Mouse (Mus musculus): ENCODE measurements at regions not wholly inside any gene's neighbourhood (a gene's known extent, or its start where the extent isn't known, plus 50 kb on each side); places are given as distances from the start of the nearest gene placed in this dataset.

DNA sequence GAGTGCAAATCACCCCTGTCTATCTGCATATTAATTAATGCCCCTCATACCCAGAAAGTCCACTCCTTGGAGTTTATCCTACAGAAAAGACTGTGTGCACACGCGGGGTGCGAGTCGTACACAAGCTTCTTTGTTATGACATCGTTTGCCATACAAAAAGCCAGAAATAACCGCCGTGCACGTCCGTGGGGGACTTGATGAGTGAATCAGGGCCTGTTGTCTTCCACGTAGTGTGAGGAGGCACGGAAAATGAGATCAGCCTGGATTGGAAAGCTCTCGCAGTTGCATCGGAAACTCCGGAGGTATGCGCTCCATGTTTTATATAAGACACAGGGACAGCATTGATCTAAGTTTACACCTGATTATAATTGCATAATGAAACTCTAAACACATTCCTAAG, 120.3 kb downstream of the Etnk1 start:
- Histone ChIP-seq H3K36me3 (ENCODE audit: control insufficient read depth, insufficient read depth, low read length) (no peaks in the 10 kb centered on the region), H3K27me3 (ENCODE audit: control insufficient read depth, insufficient read depth, low read length) (no peaks in the 10 kb centered on the region), H3K4me1 (ENCODE audit: control insufficient read depth, insufficient read depth, low read length) (no peaks in the 10 kb centered on the region), H3K9me3 (ENCODE audit: control insufficient read depth, low read length) (no peaks in the 10 kb centered on the region), H3K4me2 (no peak overlapping the region), H3K9ac (ENCODE audit: low read length) (no peak overlapping the region), H3K4me3 (ENCODE audit: low read depth, low read length) (no peak overlapping the region), H3K27ac (ENCODE audit: low read depth, low read length) (no peak overlapping the region)
- DNase-seq (ENCODE audit: low spot score, missing footprints) = no peak
- no peak for ATAC-seq (ENCODE audit: low FRiP score)
- 82% methylated on average over 15 of the region's 15 CpGs for WGBS

GRCm38 (mm10) chr6:143288491-143289130, 121.6 kb downstream of the Etnk1 start:
- Histone ChIP-seq H3K27ac (ENCODE audit: low read depth, low read length) (no peak overlapping the region), H3K4me1 (ENCODE audit: control insufficient read depth, insufficient read depth, low read length) (no peaks in the 10 kb centered on the region), H3K4me2 (no peak overlapping the region), H3K27me3 (ENCODE audit: control insufficient read depth, insufficient read depth, low read length) (no peaks in the 10 kb centered on the region), H3K9ac (ENCODE audit: low read length) (no peak overlapping the region), H3K36me3 (ENCODE audit: control insufficient read depth, insufficient read depth, low read length) (no peaks in the 10 kb centered on the region), H3K4me3 (ENCODE audit: low read depth, low read length) (no peak overlapping the region), H3K9me3 (ENCODE audit: control insufficient read depth, low read length) (no peaks in the 10 kb centered on the region)
- DNase-seq (ENCODE audit: low spot score, missing footprints) = no peak
- WGBS = 89% methylated on average over 19 of the region's 19 CpGs
- ATAC-seq (ENCODE audit: low FRiP score) = no peak

DNA sequence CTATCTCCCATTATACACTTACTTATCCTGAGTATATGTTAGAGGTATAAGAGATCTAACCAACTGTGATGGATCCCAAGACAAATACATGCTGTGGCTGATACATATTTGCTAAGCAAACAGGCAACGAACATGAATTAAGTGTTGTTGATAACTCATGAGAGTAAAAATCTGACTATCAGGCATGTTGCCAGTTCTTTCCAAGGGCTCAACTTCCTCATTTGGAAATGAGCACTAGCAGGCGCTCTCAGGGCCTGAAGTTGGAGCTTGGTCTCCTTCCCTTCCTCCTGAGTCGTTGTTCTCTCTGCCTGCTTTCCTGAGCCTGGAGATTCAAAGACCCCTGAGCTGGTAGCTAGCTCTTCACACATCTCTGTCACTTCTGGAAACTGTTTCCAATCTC, 126.6 kb downstream of the Etnk1 start:
- Histone ChIP-seq H3K4me2 (no peak overlapping the region), H3K27me3 (ENCODE audit: control insufficient read depth, insufficient read depth, low read length) (no peaks in the 10 kb centered on the region), H3K9ac (ENCODE audit: low read length) (no peak overlapping the region), H3K4me1 (ENCODE audit: control insufficient read depth, insufficient read depth, low read length) (no peaks in the 10 kb centered on the region), H3K4me3 (ENCODE audit: low read depth, low read length) (no peak overlapping the region), H3K9me3 (ENCODE audit: control insufficient read depth, low read length) (no peaks in the 10 kb centered on the region), H3K27ac (ENCODE audit: low read depth, low read length) (no peak overlapping the region), H3K36me3 (ENCODE audit: control insufficient read depth, insufficient read depth, low read length) (no peaks in the 10 kb centered on the region)
- 89% methylated on average over 3 of the region's 3 CpGs for WGBS
- DNase-seq (ENCODE audit: low spot score, missing footprints) (no peak), ATAC-seq (ENCODE audit: low FRiP score) (no peak)

GRCm38 (mm10) chr6:143298391-143298790, 131.4 kb downstream of the Etnk1 start:
- Histone ChIP-seq H3K27ac (ENCODE audit: low read depth, low read length) (no peak overlapping the region), H3K4me1 (ENCODE audit: control insufficient read depth, insufficient read depth, low read length) (no peaks in the 10 kb centered on the region)
- 85% methylated on average over 5 of the region's 5 CpGs for WGBS

DNA sequence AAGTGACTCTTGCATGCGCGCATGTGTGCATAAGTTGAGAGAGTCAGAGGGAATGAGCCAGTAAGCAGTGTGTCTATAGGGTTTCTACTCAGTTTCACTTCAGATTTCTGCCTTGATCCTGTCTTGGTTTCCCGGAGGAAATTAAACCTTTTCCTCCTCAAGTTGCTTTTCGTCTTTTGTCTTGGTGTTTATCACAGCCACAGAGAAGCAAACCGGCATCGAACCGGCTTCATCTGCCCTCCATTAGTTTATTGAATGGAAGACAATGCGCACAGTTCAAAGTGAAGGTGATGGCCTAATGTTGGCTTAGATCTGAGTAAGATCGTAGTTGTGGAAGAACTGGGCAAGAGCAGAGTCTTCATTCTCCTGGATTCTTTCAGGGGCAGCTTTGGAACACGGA, 134.4 kb downstream of the Etnk1 start:
- no peaks in the 10 kb centered on the region for H3K9me3 ChIP-seq (ENCODE audit: control insufficient read depth, low read length)
- ATAC-seq (ENCODE audit: low FRiP score) = no peak
- H3K4me1 ChIP-seq (ENCODE audit: control insufficient read depth, insufficient read depth, low read length) = no peaks in the 10 kb centered on the region
- H3K36me3 ChIP-seq (ENCODE audit: control insufficient read depth, insufficient read depth, low read length) = no peaks in the 10 kb centered on the region
- no peaks in the 10 kb centered on the region for H3K27me3 ChIP-seq (ENCODE audit: control insufficient read depth, insufficient read depth, low read length)
- no peak overlapping the region for H3K9ac ChIP-seq (ENCODE audit: low read length)
- no peak overlapping the region for H3K4me3 ChIP-seq (ENCODE audit: low read depth, low read length)
- 93% methylated on average over 10 of the region's 10 CpGs for WGBS
- H3K27ac ChIP-seq (ENCODE audit: low read depth, low read length) = no peak overlapping the region
- DNase-seq (ENCODE audit: low spot score, missing footprints) = peak; percentile 23
- no peak overlapping the region for H3K4me2 ChIP-seq

More at GRCm38 (mm10) chr6:143298391-143298790, 131.4 kb downstream of the Etnk1 start:
- ATAC-seq (ENCODE audit: low FRiP score) = no peak
- Histone ChIP-seq H3K9ac (ENCODE audit: low read length) (no peak overlapping the region), H3K36me3 (ENCODE audit: control insufficient read depth, insufficient read depth, low read length) (no peaks in the 10 kb centered on the region), H3K9me3 (ENCODE audit: control insufficient read depth, low read length) (no peaks in the 10 kb centered on the region), H3K4me2 (no peak overlapping the region), H3K27me3 (ENCODE audit: control insufficient read depth, insufficient read depth, low read length) (no peaks in the 10 kb centered on the region), H3K4me3 (ENCODE audit: low read depth, low read length) (no peak overlapping the region)
- DNase-seq (ENCODE audit: low spot score, missing footprints) = no peak

GRCm38 (mm10) chr6:143307327-143307726, 140.3 kb downstream of the Etnk1 start:
- H3K27ac ChIP-seq (ENCODE audit: low read depth, low read length) = no peak overlapping the region
- no peaks in the 10 kb centered on the region for H3K36me3 ChIP-seq (ENCODE audit: control insufficient read depth, insufficient read depth, low read length)
- no peak for ATAC-seq (ENCODE audit: low FRiP score)
- H3K9ac ChIP-seq (ENCODE audit: low read length) = no peak overlapping the region
- DNase-seq (ENCODE audit: low spot score, missing footprints) = no peak
- no peaks in the 10 kb centered on the region for H3K9me3 ChIP-seq (ENCODE audit: control insufficient read depth, low read length)
- WGBS = 88% methylated on average over 6 of the region's 6 CpGs
- H3K27me3 ChIP-seq (ENCODE audit: control insufficient read depth, insufficient read depth, low read length) = no peaks in the 10 kb centered on the region
- H3K4me3 ChIP-seq (ENCODE audit: low read depth, low read length) = no peak overlapping the region
- H3K4me1 ChIP-seq (ENCODE audit: control insufficient read depth, insufficient read depth, low read length) = no peaks in the 10 kb centered on the region
- no peak overlapping the region for H3K4me2 ChIP-seq

DNA sequence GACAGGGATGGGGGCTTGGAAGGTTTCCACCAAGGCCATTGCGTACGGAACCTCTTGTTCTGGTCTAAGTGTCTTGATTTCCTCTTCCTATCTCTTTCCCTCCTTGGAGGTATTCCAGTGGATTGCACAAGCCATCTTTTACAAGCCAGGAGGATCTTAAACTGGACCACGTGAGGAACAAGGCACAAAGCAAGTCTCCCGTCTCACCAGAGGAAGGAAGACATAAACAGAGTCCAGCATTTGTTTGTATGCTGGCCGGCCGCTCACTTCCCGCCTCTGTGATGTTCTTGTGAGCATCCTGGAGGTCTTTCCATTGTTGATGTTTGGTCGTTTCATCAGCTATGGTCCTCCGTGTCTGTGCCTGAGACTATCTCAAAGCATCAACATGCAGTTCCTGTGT, 148.8 kb downstream of the Etnk1 start:
- H3K4me2 ChIP-seq = no peak overlapping the region
- no peak overlapping the region for H3K27ac ChIP-seq (ENCODE audit: low read depth, low read length)
- H3K4me1 ChIP-seq (ENCODE audit: control insufficient read depth, insufficient read depth, low read length) = no peaks in the 10 kb centered on the region
- H3K27me3 ChIP-seq (ENCODE audit: control insufficient read depth, insufficient read depth, low read length) = no peaks in the 10 kb centered on the region
- 83% methylated on average over 9 of the region's 9 CpGs for WGBS
- DNase-seq (ENCODE audit: low spot score, missing footprints) (peak; percentile 10), ATAC-seq (ENCODE audit: low FRiP score) (no peak)
- H3K36me3 ChIP-seq (ENCODE audit: control insufficient read depth, insufficient read depth, low read length) = no peaks in the 10 kb centered on the region
- no peak overlapping the region for H3K9ac ChIP-seq (ENCODE audit: low read length)
- no peaks in the 10 kb centered on the region for H3K9me3 ChIP-seq (ENCODE audit: control insufficient read depth, low read length)
- H3K4me3 ChIP-seq (ENCODE audit: low read depth, low read length) = no peak overlapping the region

- Histone ChIP-seq H3K4me1 (ENCODE audit: control insufficient read depth, insufficient read depth, low read length) (no peaks in the 10 kb centered on the region), H3K36me3 (ENCODE audit: control insufficient read depth, insufficient read depth, low read length) (no peaks in the 10 kb centered on the region), H3K9me3 (ENCODE audit: control insufficient read depth, low read length) (no peaks in the 10 kb centered on the region), H3K27ac (ENCODE audit: low read depth, low read length) (no peak overlapping the region), H3K4me3 (ENCODE audit: low read depth, low read length) (no peak overlapping the region), H3K9ac (ENCODE audit: low read length) (no peak overlapping the region), H3K4me2 (no peak overlapping the region), H3K27me3 (ENCODE audit: control insufficient read depth, insufficient read depth, low read length) (no peaks in the 10 kb centered on the region)
- no peak for ATAC-seq (ENCODE audit: low FRiP score)
- peak; percentile 81 for DNase-seq (ENCODE audit: low spot score, missing footprints)
- 57% methylated on average over 7 of the region's 7 CpGs for WGBS
Observed at GRCm38 (mm10) chr6:143320426-143320825, 153.4 kb downstream of the Etnk1 start.

DNA sequence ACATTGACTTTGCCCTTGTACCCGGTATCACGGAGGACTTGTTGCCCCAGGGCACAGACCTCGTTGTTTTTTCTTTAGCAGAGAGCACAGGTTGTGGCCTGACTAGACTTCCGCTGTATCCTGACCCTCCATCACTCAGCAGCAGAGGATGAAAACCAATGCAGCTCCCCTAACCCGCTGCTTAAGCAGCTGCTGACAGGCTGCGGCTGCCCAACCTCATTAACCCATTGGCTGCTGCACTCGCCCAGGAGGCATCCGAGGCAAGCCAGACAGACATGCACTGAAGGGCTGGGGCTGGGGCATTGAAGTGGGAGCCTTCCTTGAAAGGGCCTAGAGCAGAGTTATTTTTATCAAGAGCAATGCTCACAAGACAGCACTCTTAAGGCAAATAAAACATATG, 157.6 kb downstream of the Etnk1 start:
- Histone ChIP-seq H3K36me3 (ENCODE audit: control insufficient read depth, insufficient read depth, low read length) (no peaks in the 10 kb centered on the region), H3K4me1 (ENCODE audit: control insufficient read depth, insufficient read depth, low read length) (no peaks in the 10 kb centered on the region), H3K9me3 (ENCODE audit: control insufficient read depth, low read length) (no peaks in the 10 kb centered on the region), H3K27me3 (ENCODE audit: control insufficient read depth, insufficient read depth, low read length) (no peaks in the 10 kb centered on the region), H3K4me3 (ENCODE audit: low read depth, low read length) (no peak overlapping the region), H3K27ac (ENCODE audit: low read depth, low read length) (no peak overlapping the region), H3K4me2 (no peak overlapping the region), H3K9ac (ENCODE audit: low read length) (no peak overlapping the region)
- 10% methylated on average over 8 of the region's 8 CpGs for whole genome bisulfite sequencing
- DNase-seq (ENCODE audit: low spot score, missing footprints) (no peak), ATAC-seq (ENCODE audit: low FRiP score) (peak; percentile 78)

All from midbrain, embryonic 11.5 days (tissue).